Mouse (Mus musculus): ENCODE measurements around the gene BC028528.
A peak's percentile ranks its signal among the peaks of the same experiment; 100 is the strongest.

DNA sequence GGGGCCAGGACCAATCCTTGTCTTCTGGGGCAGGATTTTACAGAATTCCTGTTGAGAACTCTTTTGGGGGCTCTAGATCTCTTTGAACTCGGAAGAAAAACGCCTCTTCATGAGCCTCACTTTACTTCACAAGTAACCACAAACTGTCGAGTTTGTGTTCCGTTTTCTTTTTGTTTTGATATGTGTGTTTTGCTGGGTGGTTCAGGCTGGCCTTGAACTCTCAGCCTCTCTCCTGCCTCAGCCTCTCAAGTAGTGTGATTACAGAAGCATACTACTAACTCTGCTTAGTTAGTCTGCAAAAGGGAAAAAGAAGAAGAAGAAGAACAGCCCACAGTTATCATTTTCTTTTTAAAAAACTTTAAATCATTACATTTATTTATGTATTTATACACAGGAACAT, 32.4 kb upstream of the BC028528 start:
- TF ChIP-seq ETS1 (IDR thresholded peaks at IDR 0.05; ENCODE audit: low read depth, low read length) (no peak), RAD21 (IDR thresholded peaks at IDR 0.05; ENCODE audit: low read depth, low read length) (no peak), POLR2A (IDR thresholded peaks at IDR 0.05; ENCODE audit: control insufficient read depth in 1 of 2, insufficient read depth in 1 of 2, low read depth in 1 of 2, low read length in 2 of 2, poor library complexity in 1 of 2) (no peak), EP300 (IDR thresholded peaks at IDR 0.05; ENCODE audit: low read depth in 1 of 2, low read length in 2 of 2) (0 out of 4 replicates have a peak, but pooled peaks of 1 of the 2 experiments have one; percentile 17)
